Mouse (Mus musculus) olfactory bulb, adult 2 months (tissue): ENCODE results near the gene Cpe.

ENCODE experiments used
- CTCF ChIP-seq: fragments of 200-500 bp; IDR thresholded peaks from 2 replicates; pipeline ENCODE4 v1.5.1; 2012; ENCODE audit warnings: low read depth, mild to moderate bottlenecking, low read length, moderate library complexity; ENCODE audit not compliant: insufficient read depth
- POLR2A ChIP-seq: fragments of 200-500 bp; IDR thresholded peaks from 2 replicates; pipeline ENCODE4 v1.6.1; 2012; ENCODE audit warnings: mild to moderate bottlenecking, low read depth, low read length, moderate library complexity; ENCODE audit not compliant: insufficient read depth

- TF ChIP-seq CTCF (no peak), POLR2A (no peak)
Measured at GRCm38 (mm10) chr8:64726190-64726695, 33.4 kb upstream of the Cpe start.
